Mouse (Mus musculus) heart, postnatal 25 days (tissue): ENCODE results near the gene Akap1. TPM values are rescaled to one million over a fixed set of nuclear protein-coding genes. Genes with fewer than 3 reads are reported as not detected.
A peak's percentile ranks its signal among the peaks of the same experiment; 100 is the strongest.
"Not testable (repeated sequence)": the region's sequence is repeated elsewhere in the genome, so short reads cannot be mapped to it uniquely, and the experiment has no call there.

Source experiments
- DNase-seq: peaks from one replicate; pipeline ENCODE4 v3.0.0; 2022; ENCODE audit warnings: low spot score
- intact Hi-C: fragments of 180-260 bp; cut with DNase I; formaldehyde crosslinking; loops from one replicate; pipeline ENCODE4 v1.15.1; 2025
- total RNA-seq, 2 experiments: library from RNA; stranded (reverse); gene quantifications; 2 replicates each; pipeline ENCODE4 v1.2.3; 2021

Gene Akap1
- 100 to 1,000 TPM; 114 to 123 TPM for total RNA-seq

- intact Hi-C loops = loop anchor here (5.0 kb wide), 2 partner anchors 43 to 93 kb away; partner anchors contain the start of gene Scpep1
- peak; percentile 99 for DNase-seq
Measured at GRCm38 (mm10) chr11:88864458-88865197, at the start of gene Akap1. Gene Akap1, minus strand, starts transcription at chr11:88864586.

GRCm38 (mm10) chr11:88909388-88910036 is 45.1 kb upstream of the Akap1 start:
- intact Hi-C loops = loop anchor here (5.0 kb wide), 3 partner anchors 47 to 62 kb away; partner anchors contain the start of genes Akap1 and Scpep1
- DNase-seq = peak; percentile 24

- intact Hi-C loops = loop anchor here (5.0 kb wide), 3 partner anchors 46 to 61 kb away; partner anchors contain the start of genes Akap1 and Scpep1
- DNase-seq = no peak
Measured at GRCm38 (mm10) chr11:88908557-88909211, 44.3 kb upstream of the Akap1 start.

GRCm38 (mm10) chr11:88907886-88908285 is 43.5 kb upstream of the Akap1 start:
- DNase-seq = no peak
- intact Hi-C loops = loop anchor here (5.0 kb wide), 3 partner anchors 46 to 61 kb away; partner anchors contain the start of genes Akap1 and Scpep1

- intact Hi-C loops = loop anchor here (5.0 kb wide), 3 partner anchors 43 to 58 kb away; partner anchors contain the start of genes Akap1 and Scpep1
- DNase-seq = no peak
Measured at GRCm38 (mm10) chr11:88905621-88906020, 41.2 kb upstream of the Akap1 start.

- DNase-seq = no peak
- intact Hi-C loops = no loop called here
Measured at GRCm38 (mm10) chr11:88904080-88904479, 39.7 kb upstream of the Akap1 start.

- no peak for DNase-seq
- intact Hi-C loops = no loop called here
Measured at GRCm38 (mm10) chr11:88902762-88903161, 38.4 kb upstream of the Akap1 start.

- DNase-seq = peak; percentile 21
- intact Hi-C loops = no loop called here
Measured at GRCm38 (mm10) chr11:88901341-88901802, 37.0 kb upstream of the Akap1 start.

GRCm38 (mm10) chr11:88899561-88899960 is 35.2 kb upstream of the Akap1 start:
- DNase-seq = no peak
- intact Hi-C loops = no loop called here

- DNase-seq = no peak
- intact Hi-C loops = no loop called here
Measured at GRCm38 (mm10) chr11:88898380-88898763, 34.0 kb upstream of the Akap1 start.

- peak; percentile 39 for DNase-seq
- intact Hi-C loops = no loop called here
Measured at GRCm38 (mm10) chr11:88897624-88898379, 33.4 kb upstream of the Akap1 start.

GRCm38 (mm10) chr11:88895800-88896232 is 31.4 kb upstream of the Akap1 start:
- peak; percentile 55 for DNase-seq
- intact Hi-C loops = not testable (repeated sequence)

GRCm38 (mm10) chr11:88895235-88895634 is 30.8 kb upstream of the Akap1 start:
- DNase-seq = peak; percentile 20
- intact Hi-C loops = not testable (repeated sequence)

- intact Hi-C loops, DNase-seq: not testable (repeated sequence)
Measured at GRCm38 (mm10) chr11:88894279-88894678, 29.9 kb upstream of the Akap1 start.

GRCm38 (mm10) chr11:88893501-88893900 is 29.1 kb upstream of the Akap1 start:
- intact Hi-C loops = not testable (repeated sequence)
- DNase-seq = peak; percentile 36

GRCm38 (mm10) chr11:88892789-88893188 is 28.4 kb upstream of the Akap1 start:
- DNase-seq = peak; percentile 38
- intact Hi-C loops = not testable (repeated sequence)

GRCm38 (mm10) chr11:88891921-88892561 is 27.7 kb upstream of the Akap1 start:
- DNase-seq = peak; percentile 69
- intact Hi-C loops = not testable (repeated sequence)

- peak; percentile 25 for DNase-seq
- intact Hi-C loops = not testable (repeated sequence)
Measured at GRCm38 (mm10) chr11:88891446-88891845, 27.1 kb upstream of the Akap1 start.

- DNase-seq, intact Hi-C loops: not testable (repeated sequence)
Measured at GRCm38 (mm10) chr11:88890904-88891303, 26.5 kb upstream of the Akap1 start.
